Mouse (Mus musculus) testis, adult 2 months (tissue): ENCODE measurements around the gene Atrnl1.

Source experiments
- CTCF ChIP-seq: fragments of 200-500 bp; IDR thresholded peaks from 2 replicates; pipeline ENCODE4 v1.5.1; 2012; ENCODE audit warnings: low read depth, mild to moderate bottlenecking, inconsistent platforms, low read length, moderate library complexity; ENCODE audit not compliant: control insufficient read depth, insufficient read depth, insufficient replicate concordance
- POLR2A ChIP-seq: fragments of 200-500 bp; IDR thresholded peaks from 2 replicates; pipeline ENCODE4 v1.6.1; 2012; ENCODE audit warnings: low read depth, mild to moderate bottlenecking, inconsistent platforms, low read length, moderate library complexity; ENCODE audit not compliant: control insufficient read depth

- no peak for TF ChIP-seq POLR2A
- TF ChIP-seq CTCF: no peak
Measured at GRCm38 (mm10) chr19:57591631-57592030, 19.2 kb upstream of the Atrnl1 start.
